Mouse (Mus musculus): Measurements from ENCODE around the gene Aptx.

DNA sequence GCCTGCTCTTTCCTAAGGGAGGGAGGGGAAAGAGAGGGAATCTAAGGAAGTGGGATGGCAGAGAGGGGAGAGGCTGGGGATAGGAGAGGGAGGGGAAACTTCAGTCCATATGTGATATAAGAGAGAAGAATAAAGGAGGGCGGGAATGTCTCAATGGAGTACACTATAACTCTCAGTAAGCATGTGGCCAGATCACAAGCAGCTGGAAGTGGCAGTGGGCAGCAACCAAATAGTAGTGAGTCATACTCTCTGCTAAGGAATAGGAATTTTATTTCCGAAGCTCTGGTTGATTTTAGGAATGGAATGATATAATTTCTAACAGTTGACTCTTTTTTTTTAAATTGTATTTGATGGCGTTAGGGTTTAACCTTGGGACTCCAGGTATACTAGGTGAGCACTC lies 14.1 kb upstream of the Aptx start:
- no peak for TF ChIP-seq CTCF (IDR thresholded peaks at IDR 0.05; ENCODE audit: extremely low read depth, insufficient read depth, low read length)
- TF ChIP-seq POLR2A (IDR thresholded peaks at IDR 0.05; ENCODE audit: extremely low read depth, insufficient read depth, low read length) = no peak

Data from cortical plate, adult 2 months (tissue).